Mouse (Mus musculus): ENCODE measurements around the gene Zfand2a. TPM values are rescaled to one million over a fixed set of nuclear protein-coding genes. Genes with fewer than 3 reads are reported as not detected.

Zfand2a gene
- total RNA-seq, 4 experiments from 2014 or later: 35.1 to 37.0 (median 36.2) TPM

- DNase-seq: no peak
Observed at GRCm38 (mm10) chr5:139429818-139430341, 54.5 kb downstream of the Zfand2a start.

- no peak for DNase-seq
Observed at GRCm38 (mm10) chr5:139427989-139428388, 56.4 kb downstream of the Zfand2a start.

- DNase-seq: no peak
Observed at GRCm38 (mm10) chr5:139427001-139427400, 57.3 kb downstream of the Zfand2a start.

- no peak for DNase-seq
Observed at GRCm38 (mm10) chr5:139425198-139425597, 59.2 kb downstream of the Zfand2a start.

GRCm38 (mm10) chr5:139423026-139423865 lies 61.1 kb downstream of the Zfand2a start, which contains the start of gene Gper1:
Gene Gper1, plus strand, starts transcription at chr5:139423151.
- no peak for DNase-seq

Other genes with a start within 250 kb of the Zfand2a start
- gene Get4, start 232.2 kb downstream of the Zfand2a start, total RNA-seq (2022): 100 to 1,000 TPM in 2 of 4 experiments, 10 to 100 TPM in 2; 96.6 to 112 (median 101) TPM
- gene Adap1, start 158.9 kb downstream of the Zfand2a start, total RNA-seq (2022): 1 to 10 TPM; 2.5 to 7.0 (median 3.9) TPM
- gene Cox19, start 133.1 kb downstream of the Zfand2a start, total RNA-seq (2022): 10 to 100 TPM; 59.6 to 79.9 (median 66.5) TPM
- not detected for gene Cyp2w1, start 131.9 kb downstream of the Zfand2a start, total RNA-seq (2022)
- 10 to 100 TPM; 13.6 to 25.0 (median 18.1) TPM for gene Gpr146, start 106.9 kb downstream of the Zfand2a start, total RNA-seq (2022)
- 1 to 10 TPM in 3 of 4 experiments, under 1 TPM in 1; 0.94 to 1.4 (median 1.2) TPM for gene C130050O18Rik, start 79.3 kb downstream of the Zfand2a start, total RNA-seq (2022)
- gene Gper1, start 61.4 kb downstream of the Zfand2a start, total RNA-seq (2022): 1 to 10 TPM; 3.9 to 7.8 (median 6.3) TPM
- 10 to 100 TPM in 3 of 4 experiments, 1 to 10 TPM in 1; 7.3 to 20.6 (median 14.4) TPM for gene 3110082I17Rik, start 24.0 kb downstream of the Zfand2a start, total RNA-seq (2022)
- gene Uncx, start 58.9 kb upstream of the Zfand2a start, total RNA-seq (2022): not detected